ENCODE assay signal across 8 mouse cellular contexts in the genomic region with DNA sequence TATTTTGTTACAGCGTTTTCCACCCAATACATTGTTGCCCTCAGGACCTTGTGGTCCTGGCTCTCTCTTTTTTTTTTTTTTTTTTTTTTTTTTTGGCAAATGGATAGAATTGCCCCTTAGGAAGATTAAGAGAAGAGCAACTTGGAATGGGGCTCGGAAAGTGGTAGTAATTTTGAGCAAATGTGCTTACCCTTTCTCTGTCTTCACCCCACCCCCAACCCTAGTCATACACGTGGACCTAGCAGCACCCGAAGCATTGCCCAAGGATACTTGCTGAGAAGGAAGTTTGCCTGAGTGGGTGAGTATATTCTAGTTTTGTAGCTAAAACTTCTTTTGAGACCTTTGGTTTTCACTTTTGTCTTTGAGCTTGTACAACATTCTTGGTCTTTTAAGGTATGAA. TPM values are rescaled to one million over a fixed set of nuclear protein-coding genes. Genes with fewer than 3 reads are reported as not detected.
DNase-seq lines count a peak whose midpoint lies in the region; ATAC-seq and TF ChIP-seq lines count a peak whose summit lies in the region.

No protein-coding gene starts in this region.

- DNase-seq in CD4-positive, CD25-positive, alpha-beta regulatory T cell, adult 2 months (ENCODE audit: low read depth, low spot score) = peak; percentile 30
- DNase-seq in thymus, adult 2 months = peak; percentile 9
- DNase-seq in thymus, adult 18-20 months = no peak
- no peak for DNase-seq in MN1 (ENCODE audit: low spot score)
- DNase-seq in right cerebral cortex, postnatal 25 days = no peak

- 3% methylated on average over 4 of the region's 4 CpGs for WGBS in thymus, adult 2 months
- WGBS in intestine, embryonic 16.5 days = 0% methylated on average over 4 of the region's 4 CpGs
- WGBS in midbrain, embryonic 16.5 days = 0% methylated on average over 4 of the region's 4 CpGs

- peaks cover 5% of the 10 kb centered on the region for H3K4me1 ChIP-seq in thymus, adult 2 months (replicated peaks; ENCODE audit: control insufficient read depth, insufficient read depth, low read length)
- H3K4me1 ChIP-seq in intestine, embryonic 16.5 days (ENCODE audit: control insufficient read depth, insufficient read depth, low read length) = peaks cover 8% of the 10 kb centered on the region
- H3K4me1 ChIP-seq in midbrain, embryonic 16.5 days (ENCODE audit: control insufficient read depth, insufficient read depth, low read length) = peaks cover 26% of the 10 kb centered on the region

- peak overlapping the region; percentile 98 for H3K9ac ChIP-seq in intestine, embryonic 16.5 days (ENCODE audit: low read depth, low read length)
- H3K9ac ChIP-seq in midbrain, embryonic 16.5 days (ENCODE audit: low read depth, low read length) = peak overlapping the region; percentile 96; the same call in 1 of the 2 replicates

- ATAC-seq in CD4-positive, CD25-positive, alpha-beta regulatory T cell, adult 4 months = no peak
- ATAC-seq in intestine, embryonic 16.5 days = no peak
- ATAC-seq in midbrain, embryonic 16.5 days = no peak

- peak overlapping the region; percentile 67 for H3K4me2 ChIP-seq in intestine, embryonic 16.5 days (ENCODE audit: low read depth, low read length)
- H3K4me2 ChIP-seq in midbrain, embryonic 16.5 days (ENCODE audit: low read length) = peak overlapping the region; percentile 78

- H3K9me3 ChIP-seq in intestine, embryonic 16.5 days (ENCODE audit: control insufficient read depth, low read length) = no peaks in the 10 kb centered on the region
- no peaks in the 10 kb centered on the region for H3K9me3 ChIP-seq in midbrain, embryonic 16.5 days (replicated peaks; ENCODE audit: control insufficient read depth, low read length, poor library complexity, severe bottlenecking)

- H3K27ac ChIP-seq in thymus, adult 2 months (ENCODE audit: control insufficient read depth, insufficient read depth, low read length) = no peak overlapping the region
- no peak overlapping the region for H3K27ac ChIP-seq in intestine, embryonic 16.5 days (ENCODE audit: low read length)
- H3K27ac ChIP-seq in midbrain, embryonic 16.5 days (ENCODE audit: low read length) = no peak overlapping the region

- no peak overlapping the region for H3K4me3 ChIP-seq in thymus, adult 2 months (ENCODE audit: control insufficient read depth, insufficient read depth, low read length)
- H3K4me3 ChIP-seq in intestine, embryonic 16.5 days (ENCODE audit: low read length) = peak overlapping the region; percentile 87
- H3K4me3 ChIP-seq in midbrain, embryonic 16.5 days (ENCODE audit: low read depth, low read length) = peak overlapping the region; percentile 90

- no peaks in the 10 kb centered on the region for H3K27me3 ChIP-seq in thymus, adult 2 months (ENCODE audit: control insufficient read depth, insufficient read depth, low read length)
- no peaks in the 10 kb centered on the region for H3K27me3 ChIP-seq in intestine, embryonic 16.5 days (replicated peaks; ENCODE audit: control insufficient read depth, insufficient read depth, low read length)
- no peaks in the 10 kb centered on the region; the same call in 1 of the 2 replicates for H3K27me3 ChIP-seq in midbrain, embryonic 16.5 days (ENCODE audit: control insufficient read depth, insufficient read depth, low read depth, low read length)

- no peak for TF ChIP-seq CTCF in thymus, adult 2 months (IDR thresholded peaks at IDR 0.05; ENCODE audit: borderline replicate concordance, control insufficient read depth, extremely low read depth, insufficient read depth, low read length, poor library complexity)

- TF ChIP-seq POLR2A in thymus, adult 2 months (IDR thresholded peaks at IDR 0.05; ENCODE audit: control insufficient read depth, extremely low read depth, insufficient read depth, low read length, poor library complexity) = no peak

- peaks cover 40% of the 10 kb centered on the region for H3K36me3 ChIP-seq in thymus, adult 2 months (ENCODE audit: control insufficient read depth, insufficient read depth, low read length)
- peaks cover 14% of the 10 kb centered on the region for H3K36me3 ChIP-seq in intestine, embryonic 16.5 days (ENCODE audit: control insufficient read depth, insufficient read depth, low read length)
- peaks cover 6% of the 10 kb centered on the region; the same call in 1 of the 2 replicates for H3K36me3 ChIP-seq in midbrain, embryonic 16.5 days (ENCODE audit: control insufficient read depth, insufficient read depth, low read length)

RNA-seq across cellular contexts. Expression of a gene that starts 49.4 kb away (rescaled TPM):
- under 1 TPM in 1 of 2 experiments, not detected in 1; 0.30 TPM for polyA plus RNA-seq in CD4-positive, CD25-positive, alpha-beta regulatory T cell, adult 4 months (2017; shearing (Covaris generic))
- 0.18 TPM in 2 replicates for polyA plus RNA-seq in thymus, adult 2 months (2012; rRNA removed)
- polyA plus RNA-seq in intestine, embryonic 16.5 days (2015; fragmentation: Nextera tagmentation; extraction: Ambion mirVana) = 0.15 and 0.34 TPM in 2 replicates
- polyA plus RNA-seq in midbrain, embryonic 16.5 days (2015; fragmentation: Nextera tagmentation; extraction: Ambion mirVana) = 7.4 and 10.4 TPM in 2 replicates

Comparison
In these comparisons a context has a peak if more than half of its experiments do, and no peak if none do; other contexts are left out.
1. DNase-seq: peak in CD4-positive, CD25-positive, alpha-beta regulatory T cell, adult 2 months (single experiment) and thymus, adult 2 months (single experiment); none in thymus, adult 18-20 months (0 of 2), MN1 (single experiment) and right cerebral cortex, postnatal 25 days (single experiment).